Mouse (Mus musculus): ENCODE data around the gene Smim22. TPM values are rescaled to one million over a fixed set of nuclear protein-coding genes. Genes with fewer than 3 reads are reported as not detected.

Gene Smim22
- not detected for polyA plus RNA-seq (2017; shearing (Covaris generic))

GRCm38 (mm10) chr16:5007067-5007466 lies at the start of gene Smim22:
Gene Smim22 (plus strand): TSS chr16:5007288.

DNA sequence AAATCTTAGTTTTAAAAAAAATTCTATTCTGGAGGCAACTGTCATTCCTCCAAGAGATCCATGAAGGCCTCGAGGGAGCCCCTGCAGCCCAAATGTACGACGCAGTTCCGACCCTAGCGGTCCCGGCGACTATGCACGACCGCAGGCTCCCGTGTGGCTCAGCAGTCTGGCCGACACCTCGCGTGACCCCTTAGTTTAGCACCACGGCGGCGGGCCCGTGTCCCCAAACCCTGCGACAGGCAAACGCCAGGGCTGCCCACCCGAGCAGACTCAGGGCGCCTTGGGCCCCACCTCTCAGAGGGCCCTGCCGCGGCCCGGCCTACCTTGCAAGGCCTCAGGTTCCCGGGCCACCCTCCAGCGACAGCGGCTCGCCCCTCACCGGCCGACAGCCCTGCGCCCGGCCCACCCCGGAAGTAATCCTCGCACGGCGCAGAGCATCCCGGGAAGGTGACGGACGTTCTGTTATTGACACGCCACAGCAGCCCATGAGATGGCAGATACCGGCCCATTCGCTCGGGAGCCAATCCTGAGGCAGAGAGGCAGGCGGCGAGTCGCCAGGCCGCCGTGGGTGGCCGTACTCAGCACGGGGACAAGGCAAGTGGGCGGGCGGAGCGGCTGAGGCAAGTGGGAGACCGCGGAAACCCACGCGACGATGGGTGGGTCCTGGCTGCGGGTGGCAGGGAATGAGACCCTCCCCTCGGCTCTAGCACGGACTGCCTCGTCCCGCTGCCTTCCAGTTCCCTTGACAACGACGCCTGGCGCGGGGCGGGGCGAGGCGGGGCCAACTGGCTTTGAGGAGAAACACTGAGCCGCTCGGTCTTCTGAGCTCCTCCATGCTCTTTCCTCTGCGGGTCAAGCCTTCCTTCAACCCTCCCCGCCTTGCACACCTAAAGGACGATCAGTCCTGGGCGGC lies 43.0 kb upstream of the Smim22 start, which contains the start of gene Anks3:
Gene Anks3, minus strand, starts transcription at position 409 of the 913 bp plus-strand sequence.

GRCm38 (mm10) chr16:4997553-4997952 lies 9.5 kb upstream of the Smim22 start, which contains the start of gene Sept12:
Gene Sept12 (minus strand): TSS chr16:4997852.

DNA sequence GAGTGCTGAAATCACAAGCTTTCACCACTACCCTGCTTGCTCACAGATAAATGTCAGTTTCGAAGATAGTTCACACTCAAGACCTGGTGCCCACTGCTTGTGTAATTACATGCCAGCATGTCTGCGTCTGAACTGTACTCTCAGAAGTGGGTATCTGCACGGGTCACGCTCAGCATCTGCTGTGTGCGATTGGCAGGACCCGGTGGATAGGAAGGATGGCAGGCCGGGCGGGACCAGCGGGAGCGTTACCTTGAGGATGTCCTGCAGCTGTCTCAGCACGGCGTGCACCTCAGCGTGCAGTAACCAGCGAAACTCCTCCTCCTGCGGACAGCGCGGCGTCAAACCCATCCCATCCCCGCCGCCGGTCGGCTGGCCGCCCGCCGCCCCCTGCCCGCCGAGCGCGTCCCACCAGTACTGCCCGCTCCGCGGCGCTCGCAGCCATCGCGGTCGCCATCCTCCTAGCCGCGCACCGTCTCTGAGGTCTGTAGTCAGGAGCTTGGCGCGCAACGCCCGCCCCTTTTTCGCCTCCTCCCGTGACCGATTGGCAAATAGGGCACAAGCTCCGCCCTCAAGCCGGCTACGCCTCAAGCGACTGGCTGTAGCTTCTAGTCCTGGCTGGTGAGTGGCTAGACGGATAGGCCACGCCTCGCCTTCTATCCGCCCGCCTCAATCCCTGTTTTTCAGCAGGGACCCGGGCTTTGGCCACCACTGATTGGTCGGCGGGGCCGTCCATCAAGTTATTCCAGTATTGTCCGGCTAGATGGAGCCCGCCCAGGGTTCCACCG lies 6.2 kb downstream of the Smim22 start, which contains the start of gene Rogdi:
Gene Rogdi, minus strand, starts transcription at position 500 of the 785 bp plus-strand sequence.

GRCm38 (mm10) chr16:5049774-5050234 lies 42.7 kb downstream of the Smim22 start, which contains the start of the genes Glyr1 and Ubn1:
Gene Glyr1 (minus strand): TSS chr16:5049863.
Gene Ubn1 (plus strand): TSS chr16:5050057.

Other genes starting within 250 kb of the Smim22 start
- 91.3 TPM for gene Cdip1, start 217.0 kb upstream of the Smim22 start, polyA plus RNA-seq (2017; shearing (Covaris generic))
- not detected for gene 4930562C15Rik, start 171.9 kb upstream of the Smim22 start, polyA plus RNA-seq (2017; shearing (Covaris generic))
- 104 TPM for gene Ubald1, start 127.0 kb upstream of the Smim22 start, polyA plus RNA-seq (2017; shearing (Covaris generic))
- gene Mgrn1, start 121.0 kb upstream of the Smim22 start, polyA plus RNA-seq (2017; shearing (Covaris generic)): 61.7 TPM
- 64.3 TPM for gene Nudt16l1, start 68.5 kb upstream of the Smim22 start, polyA plus RNA-seq (2017; shearing (Covaris generic))
- 69.7 TPM for gene Anks3, start 43.1 kb upstream of the Smim22 start, polyA plus RNA-seq (2017; shearing (Covaris generic))
- gene Sept12, start 9.4 kb upstream of the Smim22 start, polyA plus RNA-seq (2017; shearing (Covaris generic)): not detected
- gene Rogdi, start 6.3 kb downstream of the Smim22 start, polyA plus RNA-seq (2017; shearing (Covaris generic)): 11.5 TPM
- 156 TPM for gene Glyr1, start 42.6 kb downstream of the Smim22 start, polyA plus RNA-seq (2017; shearing (Covaris generic))
- gene Ubn1, start 42.8 kb downstream of the Smim22 start, polyA plus RNA-seq (2017; shearing (Covaris generic)): 92.4 TPM
- 0.20 TPM for gene Ppl, start 125.1 kb downstream of the Smim22 start, polyA plus RNA-seq (2017; shearing (Covaris generic))
- not detected for gene Sec14l5, start 139.8 kb downstream of the Smim22 start, polyA plus RNA-seq (2017; shearing (Covaris generic))
- gene Nagpa, start 196.7 kb downstream of the Smim22 start, polyA plus RNA-seq (2017; shearing (Covaris generic)): 33.8 TPM
- gene AU021092, start 215.0 kb downstream of the Smim22 start, polyA plus RNA-seq (2017; shearing (Covaris generic)): not detected
- 46.9 TPM for gene Alg1, start 226.3 kb downstream of the Smim22 start, polyA plus RNA-seq (2017; shearing (Covaris generic))
- gene Eef2kmt, start 248.7 kb downstream of the Smim22 start, polyA plus RNA-seq (2017; shearing (Covaris generic)): 32.0 TPM